Mouse (Mus musculus) kidney, adult 2 months (tissue): ENCODE data around the gene Gm4450.
"Not testable (repeated sequence)": the region's sequence is repeated elsewhere in the genome, so short reads cannot be mapped to it uniquely, and the experiment has no call there.

ENCODE experiments used
- CTCF ChIP-seq: fragments of 200-500 bp; conservative IDR thresholded peaks from 2 replicates; pipeline ENCODE4 v1.5.1; 2011; ENCODE audit warnings: low read depth, mild to moderate bottlenecking, control low read depth, low read length, moderate library complexity, mixed read lengths; ENCODE audit not compliant: insufficient read depth, insufficient read length
- POLR2A ChIP-seq: fragments of 200-500 bp; IDR thresholded peaks from one replicate; pipeline ENCODE4 v1.6.1; 2011; ENCODE audit warnings: low read depth, low read length, control low read depth

- not testable (repeated sequence) for TF ChIP-seq POLR2A, CTCF
Observed at GRCm38 (mm10) chr3:98453786-98454185, 3.1 kb downstream of the Gm4450 start.
